Mouse (Mus musculus): ENCODE measurements at regions not wholly inside any gene's neighbourhood (a gene's known extent, or its start where the extent isn't known, plus 50 kb on each side); places are given as distances from the start of the nearest gene placed in this dataset.

DNA sequence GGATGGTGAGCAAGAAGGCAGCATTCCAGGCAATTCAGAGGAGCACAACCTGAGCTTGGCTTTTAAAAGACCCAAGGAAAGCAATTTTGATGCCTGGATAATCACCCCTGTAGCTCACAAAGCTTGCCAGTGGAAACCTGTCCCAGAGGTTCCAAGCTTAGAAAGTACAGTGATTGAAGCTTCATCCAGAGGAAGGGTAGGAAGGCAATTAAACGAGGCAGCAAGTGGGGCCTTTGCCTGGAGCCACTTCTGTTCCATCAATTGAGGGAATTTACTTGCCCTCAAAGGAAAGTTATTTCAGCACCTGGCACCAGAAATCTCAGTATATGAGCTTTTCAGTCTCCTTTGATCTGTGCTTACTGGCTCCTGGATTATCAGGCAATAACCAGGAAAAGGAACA lies 171.9 kb upstream of the Cd180 start:
- TF ChIP-seq CTCF (IDR thresholded peaks at IDR 0.05; ENCODE audit: borderline replicate concordance, insufficient read depth, low read depth, low read length) (no peak), POLR2A (IDR thresholded peaks at IDR 0.05; ENCODE audit: borderline replicate concordance, insufficient read depth, low read length) (no peak)

All from cerebellum, adult 2 months (tissue).